Mouse (Mus musculus) heart, adult 2 months (tissue): ENCODE data around the gene Actrt2. TPM values are rescaled to one million over a fixed set of nuclear protein-coding genes. Genes with fewer than 3 reads are reported as not detected.

Experiments used
- DNase-seq, 2 experiments: peaks; one replicate each; pipeline ENCODE4 v3.0.0; 2021
- H3K27ac ChIP-seq: fragments of 200-600 bp; 2 replicates; pipeline ENCODE4 v1.8.1; 2022
- H3K27me3 ChIP-seq: fragments of 200-500 bp; 2 replicates; pipeline ENCODE4 v1.6.1; 2012; ENCODE audit warnings: mild to moderate bottlenecking, low read length, inconsistent platforms, mixed read lengths; ENCODE audit not compliant: control insufficient read depth, insufficient read depth
- H3K36me3 ChIP-seq: fragments of 200-500 bp; 2 replicates; pipeline ENCODE4 v1.6.1; 2012; ENCODE audit warnings: low read length, inconsistent platforms; ENCODE audit not compliant: control insufficient read depth, insufficient read depth
- H3K4me1 ChIP-seq: fragments of 200-500 bp; 2 replicates; pipeline ENCODE4 v1.6.1; 2011; ENCODE audit warnings: low read length; ENCODE audit not compliant: control insufficient read depth, insufficient read depth
- H3K4me3 ChIP-seq: fragments of 200-600 bp; 2 replicates; pipeline ENCODE4 v1.8.1; 2022
- H3K79me2 ChIP-seq: fragments of 200-500 bp; replicated peaks from 2 replicates; pipeline ENCODE4 v1.6.1; 2012; ENCODE audit warnings: mild to moderate bottlenecking, inconsistent platforms, low read length, moderate library complexity, mixed read lengths; ENCODE audit not compliant: control insufficient read depth, insufficient read depth
- H3K9ac ChIP-seq: fragments of 200-500 bp; 2 replicates; pipeline ENCODE4 v1.6.1; 2012; ENCODE audit warnings: low read depth, mild to moderate bottlenecking, control low read depth, inconsistent platforms, low read length, mixed read lengths
- CTCF ChIP-seq: fragments of 200-600 bp; IDR thresholded peaks from 2 replicates; pipeline ENCODE4 v1.8.1; 2022; ENCODE audit warnings: antibody characterized with exemption, mild to moderate bottlenecking, moderate library complexity
- EP300 ChIP-seq: fragments of 200-500 bp; IDR thresholded peaks from 2 replicates; pipeline ENCODE4 v1.6.1; 2011; ENCODE audit warnings: low read depth, low read length, control low read depth; ENCODE audit not compliant: insufficient read depth
- POLR2A ChIP-seq: fragments of 200-500 bp; IDR thresholded peaks from 2 replicates; pipeline ENCODE4 v1.6.1; 2011; ENCODE audit warnings: mild to moderate bottlenecking, low read depth, low read length, control low read depth; ENCODE audit not compliant: insufficient read depth
- WGBS: fragments of 180-500 bp; shearing (Covaris S2); methylation state at CpG from one replicate; pipeline ENCODE4 v1.1.7; 2018; 5-methylcytosine and 5-hydroxymethylcytosine counted together
- intact Hi-C: fragments of 180-260 bp; cut with DNase I; formaldehyde crosslinking; loops from one replicate; pipeline ENCODE4 v1.15.1; 2025
- long read RNA-seq: library from polyadenylated mRNA; stranded (forward); transcript quantifications from one replicate; pipeline ENCODE4 v2.0.0, GENCODE M21; 2021
- polyA plus RNA-seq: library from polyadenylated mRNA; depleted of rRNA; stranded (reverse); fragments of >200 nt; gene quantifications from 2 replicates; pipeline ENCODE4 v1.2.3, GENCODE M21; 2012; rRNA removed
- total RNA-seq, 2 experiments: library from RNA; stranded (reverse); gene quantifications; 2 replicates each; pipeline ENCODE4 v1.2.3; 2021

Gene Actrt2
- total RNA-seq (not detected), polyA plus RNA-seq (0.18 and 0.47 TPM in 2 replicates)
- long read RNA-seq: 0 reads

DNA sequence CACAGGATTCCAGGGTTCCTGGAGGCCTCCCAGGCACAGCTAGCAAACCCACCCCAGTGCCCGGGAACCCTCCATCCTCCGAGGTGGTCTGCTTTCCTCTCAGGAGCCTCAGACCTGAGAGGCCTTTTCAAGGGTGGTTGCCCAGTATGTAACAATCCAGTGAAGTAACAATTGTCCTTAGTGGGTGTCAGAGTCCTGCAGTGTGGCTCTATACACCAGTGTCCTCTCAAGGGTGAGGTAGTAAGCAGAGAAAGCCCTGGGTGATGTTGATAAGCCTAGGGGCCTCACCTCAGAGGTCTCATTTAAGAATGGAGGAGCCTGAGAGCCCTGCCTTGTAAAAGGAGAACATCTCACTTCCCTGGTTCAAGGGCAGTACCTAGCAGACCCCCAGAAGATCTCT, at the start of gene Actrt2:
Actrt2 (minus strand) TSS at position 101 of the 400 bp plus-strand sequence.
- WGBS: 90% methylated on average over 2 of the region's 2 CpGs
- H3K4me3 ChIP-seq: no peak within 1 kb of the TSS
- no peaks in the 10 kb centered on the region for H3K79me2 ChIP-seq
- H3K27ac ChIP-seq: no peak within 1 kb of the TSS
- no peak within 1 kb of the TSS for H3K9ac ChIP-seq
- intact Hi-C loops: no loop called here
- DNase-seq: no peak
- TF ChIP-seq CTCF (no peak), EP300 (no peak)
- H3K4me1 ChIP-seq: no peaks in the 10 kb centered on the region
- no peaks in the 10 kb centered on the region for H3K27me3 ChIP-seq
- H3K36me3 ChIP-seq: no peaks in the 10 kb centered on the region

DNA sequence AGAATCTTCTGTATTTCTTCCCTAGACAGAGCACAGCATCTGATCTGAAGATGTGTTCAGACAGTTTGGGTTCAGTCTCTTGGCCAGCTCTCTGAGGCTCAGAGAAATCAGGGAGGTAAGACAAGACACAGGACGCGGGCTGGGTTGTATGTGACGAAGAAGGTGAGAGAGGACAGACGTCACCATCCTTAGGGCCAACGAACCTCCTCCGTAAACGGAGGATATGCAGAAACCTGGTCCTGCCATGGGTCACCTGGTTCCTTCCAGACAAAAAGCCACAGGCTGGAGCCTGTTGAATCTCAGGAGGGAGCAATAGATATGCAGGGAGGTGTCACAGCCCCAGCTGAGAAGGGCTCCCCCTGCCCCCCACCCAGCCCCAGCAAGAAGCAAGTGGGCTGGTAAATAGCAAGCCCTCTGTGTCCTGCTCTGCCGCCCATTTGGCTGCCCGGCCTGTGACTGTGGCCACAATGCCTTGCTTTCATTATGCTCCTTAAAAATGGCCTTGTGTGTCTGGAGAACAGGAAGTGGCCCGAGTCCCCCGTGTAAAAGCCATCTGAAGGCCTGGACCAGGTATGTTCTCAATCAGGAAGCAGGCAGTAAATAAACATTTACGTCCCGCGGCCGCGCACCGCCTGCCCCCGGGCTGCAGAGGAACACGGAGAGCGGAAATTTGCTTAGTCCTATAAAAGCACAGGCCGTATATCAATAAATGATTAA, 41.9 kb upstream of the Actrt2 start:
- intact Hi-C loops: no loop called here
- 75% methylated on average over 21 of the region's 21 CpGs for WGBS
- no peaks in the 10 kb centered on the region for H3K79me2 ChIP-seq
- no peaks in the 10 kb centered on the region for H3K27me3 ChIP-seq
- no peak overlapping the region for H3K9ac ChIP-seq
- H3K27ac ChIP-seq: no peak overlapping the region
- no peaks in the 10 kb centered on the region for H3K36me3 ChIP-seq
- no peaks in the 10 kb centered on the region for H3K4me1 ChIP-seq
- peak in 1 of 2 experiments; percentile 9 for DNase-seq
- no peak for TF ChIP-seq CTCF
- no peak for TF ChIP-seq POLR2A
- TF ChIP-seq EP300: no peak
- H3K4me3 ChIP-seq: no peak overlapping the region

DNA sequence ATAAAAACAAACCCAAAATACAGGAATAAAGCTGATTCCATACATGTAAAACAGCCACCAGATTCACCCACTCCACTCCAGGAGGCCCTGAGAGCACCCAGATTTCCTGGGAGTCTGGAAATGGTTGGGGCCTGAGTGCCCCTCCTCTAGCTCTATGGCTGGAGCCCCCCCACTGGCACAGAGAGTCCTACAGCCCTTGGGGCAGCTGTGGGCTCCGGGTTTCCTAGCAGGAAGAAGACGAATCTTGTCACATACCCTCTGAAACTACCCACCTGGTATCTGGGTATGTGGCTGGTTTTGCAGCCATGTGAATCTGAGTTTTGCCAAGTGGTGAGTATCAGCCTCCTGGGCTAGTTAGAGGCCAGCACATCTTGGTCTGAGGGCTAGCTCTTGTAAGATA, 41.1 kb upstream of the Actrt2 start:
- no peak for DNase-seq
- WGBS: 75% methylated on average over 2 of the region's 2 CpGs
- H3K27ac ChIP-seq: no peak overlapping the region
- no peaks in the 10 kb centered on the region for H3K79me2 ChIP-seq
- H3K9ac ChIP-seq: no peak overlapping the region
- no peaks in the 10 kb centered on the region for H3K4me1 ChIP-seq
- H3K4me3 ChIP-seq: no peak overlapping the region
- no peaks in the 10 kb centered on the region for H3K27me3 ChIP-seq
- H3K36me3 ChIP-seq: no peaks in the 10 kb centered on the region
- intact Hi-C loops: no loop called here
- TF ChIP-seq POLR2A (no peak), EP300 (no peak), CTCF (no peak)

DNA sequence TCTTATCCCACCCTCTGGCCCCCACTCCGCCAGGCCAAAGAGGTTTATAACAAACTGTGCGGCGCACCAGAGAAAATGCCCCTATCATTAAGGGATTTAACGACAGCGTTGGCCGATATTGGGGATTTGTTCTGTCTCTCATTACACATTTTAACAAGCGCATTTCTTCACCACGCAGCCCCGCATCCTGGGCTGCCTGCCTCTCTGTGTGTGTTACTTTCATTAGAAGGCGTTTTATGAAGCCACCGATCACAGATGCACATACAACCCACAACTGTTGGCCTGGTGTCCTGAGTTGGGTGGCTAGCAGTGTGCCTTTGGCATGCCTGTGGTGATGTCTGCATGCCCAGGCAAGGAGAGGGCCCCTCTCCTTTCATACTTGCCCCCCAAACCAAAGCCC, 40.6 kb upstream of the Actrt2 start:
- Histone ChIP-seq H3K4me1 (no peaks in the 10 kb centered on the region), H3K36me3 (no peaks in the 10 kb centered on the region), H3K27me3 (no peaks in the 10 kb centered on the region), H3K27ac (no peak overlapping the region), H3K4me3 (no peak overlapping the region), H3K79me2 (no peaks in the 10 kb centered on the region), H3K9ac (no peak overlapping the region)
- 91% methylated on average over 11 of the region's 11 CpGs for WGBS
- DNase-seq: no peak
- intact Hi-C loops: no loop called here
- no peak for TF ChIP-seq POLR2A
- TF ChIP-seq EP300: no peak
- TF ChIP-seq CTCF: no peak

DNA sequence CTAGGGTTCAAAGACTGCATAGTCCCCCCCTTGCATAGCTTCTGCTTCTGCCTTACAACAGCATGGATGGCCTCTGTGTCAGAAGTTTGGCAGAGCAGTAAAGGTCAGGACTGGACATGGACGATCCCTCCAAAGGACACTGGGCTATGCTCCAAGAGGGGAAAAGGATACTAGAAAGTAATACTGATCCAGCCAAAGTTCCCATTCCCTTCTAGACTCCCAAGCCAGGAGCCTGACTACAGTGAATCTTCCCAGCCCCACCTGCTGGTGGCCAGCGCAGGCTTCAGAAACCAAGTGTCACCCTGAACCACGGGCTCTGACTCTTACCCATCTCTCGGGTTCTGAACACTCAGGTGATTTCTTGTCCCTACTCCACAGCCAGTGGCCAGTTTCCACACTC, 39.9 kb upstream of the Actrt2 start:
- H3K4me3 ChIP-seq: no peak overlapping the region
- H3K79me2 ChIP-seq: no peaks in the 10 kb centered on the region
- TF ChIP-seq CTCF: peak; percentile 46
- no peak for TF ChIP-seq EP300
- TF ChIP-seq POLR2A: no peak
- H3K9ac ChIP-seq: no peak overlapping the region
- H3K27ac ChIP-seq: no peak overlapping the region
- peak in 1 of 2 experiments; percentile 18 for DNase-seq
- intact Hi-C loops: no loop called here
- no peaks in the 10 kb centered on the region for H3K4me1 ChIP-seq
- H3K36me3 ChIP-seq: no peaks in the 10 kb centered on the region
- 50% methylated on average over 4 of the region's 4 CpGs for WGBS
- no peaks in the 10 kb centered on the region for H3K27me3 ChIP-seq

DNA sequence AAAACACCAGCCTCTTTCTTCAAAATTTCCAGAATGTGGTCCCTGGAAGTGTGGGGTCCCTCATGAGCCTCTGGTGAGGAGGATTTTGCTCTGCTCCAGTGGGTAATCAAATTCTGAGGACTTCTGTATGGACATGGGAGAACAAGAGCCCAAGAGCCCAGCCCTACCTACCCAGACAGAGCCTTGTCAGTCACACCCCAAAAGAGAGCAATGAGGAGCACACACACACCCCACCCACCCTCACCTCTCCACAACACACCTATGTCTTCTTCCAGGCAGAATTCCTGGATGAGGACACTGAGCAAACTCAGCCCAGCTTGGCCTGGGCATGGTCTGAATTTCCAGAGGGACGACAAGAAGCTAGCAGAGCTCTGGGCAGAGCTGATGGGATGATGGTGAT, 38.8 kb upstream of the Actrt2 start:
- TF ChIP-seq CTCF (no peak), POLR2A (no peak)
- H3K36me3 ChIP-seq: no peaks in the 10 kb centered on the region
- no peaks in the 10 kb centered on the region for H3K79me2 ChIP-seq
- WGBS: 56% methylated on average over 1 of the region's 1 CpGs
- H3K4me3 ChIP-seq: no peak overlapping the region
- H3K27me3 ChIP-seq: no peaks in the 10 kb centered on the region
- H3K27ac ChIP-seq: no peak overlapping the region
- DNase-seq: no peak
- H3K9ac ChIP-seq: no peak overlapping the region
- intact Hi-C loops: no loop called here
- H3K4me1 ChIP-seq: no peaks in the 10 kb centered on the region
